Mouse (Mus musculus): ENCODE measurements at regions not wholly inside any gene's neighbourhood (a gene's known extent, or its start where the extent isn't known, plus 50 kb on each side); places are given as distances from the start of the nearest gene placed in this dataset.

- no peak for DNase-seq
Observed at GRCm38 (mm10) chr6:95769808-95770207, 51.2 kb upstream of the Suclg2 start.

GRCm38 (mm10) chr6:95801651-95802050 is 83.1 kb upstream of the Suclg2 start:
- DNase-seq: no peak

- no peak for DNase-seq
Observed at GRCm38 (mm10) chr6:95841502-95841901, 122.9 kb upstream of the Suclg2 start.

GRCm38 (mm10) chr6:95846536-95846935 is 127.9 kb upstream of the Suclg2 start:
- DNase-seq: no peak

- DNase-seq: no peak
Observed at GRCm38 (mm10) chr6:95875463-95875862, 156.9 kb upstream of the Suclg2 start.

GRCm38 (mm10) chr6:95876320-95876719 is 157.7 kb upstream of the Suclg2 start:
- no peak for DNase-seq

GRCm38 (mm10) chr6:95886645-95887044 is 168.0 kb upstream of the Suclg2 start:
- no peak for DNase-seq

GRCm38 (mm10) chr6:95902551-95902950 is 184.0 kb upstream of the Suclg2 start:
- no peak for DNase-seq

GRCm38 (mm10) chr6:95904085-95904633 is 185.6 kb upstream of the Suclg2 start:
- no peak for DNase-seq

GRCm38 (mm10) chr6:95905057-95905456 is 186.5 kb upstream of the Suclg2 start:
- no peak for DNase-seq

- DNase-seq: no peak
Observed at GRCm38 (mm10) chr6:95921737-95922136, 191.2 kb upstream of the Fam19a1 start.

- DNase-seq: no peak
Observed at GRCm38 (mm10) chr6:95934561-95934960, 178.4 kb upstream of the Fam19a1 start.

GRCm38 (mm10) chr6:95936504-95936903 is 176.4 kb upstream of the Fam19a1 start:
- no peak for DNase-seq

- no peak for DNase-seq
Observed at GRCm38 (mm10) chr6:95939052-95939451, 173.9 kb upstream of the Fam19a1 start.

GRCm38 (mm10) chr6:95960745-95961144 is 152.2 kb upstream of the Fam19a1 start:
- DNase-seq: no peak

- no peak for DNase-seq
Observed at GRCm38 (mm10) chr6:95966231-95966630, 146.7 kb upstream of the Fam19a1 start.

- DNase-seq: no peak
Observed at GRCm38 (mm10) chr6:95975994-95976393, 137.0 kb upstream of the Fam19a1 start.

- DNase-seq: no peak
Observed at GRCm38 (mm10) chr6:95997037-95997436, 115.9 kb upstream of the Fam19a1 start.

- no peak for DNase-seq
Observed at GRCm38 (mm10) chr6:95997741-95998140, 115.2 kb upstream of the Fam19a1 start.

- no peak for DNase-seq
Observed at GRCm38 (mm10) chr6:95999441-95999840, 113.5 kb upstream of the Fam19a1 start.

GRCm38 (mm10) chr6:96000011-96000476 is 112.9 kb upstream of the Fam19a1 start:
- DNase-seq: peak; percentile 9

- DNase-seq: no peak
Observed at GRCm38 (mm10) chr6:96011299-96011698, 101.7 kb upstream of the Fam19a1 start.

- no peak for DNase-seq
Observed at GRCm38 (mm10) chr6:96028022-96028704, 84.8 kb upstream of the Fam19a1 start.

- no peak for DNase-seq
Observed at GRCm38 (mm10) chr6:96043711-96044110, 69.2 kb upstream of the Fam19a1 start.

GRCm38 (mm10) chr6:96053476-96053875 is 59.5 kb upstream of the Fam19a1 start:
- no peak for DNase-seq

Measured in retina, postnatal 1 day (tissue).